Mouse (Mus musculus) hindbrain, embryonic 14.5 days (tissue): ENCODE measurements around the gene Ell3. TPM values are rescaled to one million over a fixed set of nuclear protein-coding genes. Genes with fewer than 3 reads are reported as not detected.
A peak's percentile ranks its signal among the peaks of the same experiment; 100 is the strongest.

ENCODE experiments used
- ATAC-seq: fragments of 200-750 bp; cut with Nextera tagmentation; 2 replicates; pipeline ENCODE4 v1.8.0; 2017; ENCODE audit warnings: moderate number of reproducible peaks, mild to moderate bottlenecking, moderate TSS enrichment, moderate library complexity; ENCODE audit not compliant: low FRiP score
- DNase-seq: peaks from one replicate; pipeline ENCODE4 v3.0.0-alpha.2; 2015; ENCODE audit warnings: low spot score
- H3K27ac ChIP-seq: fragments of 300-500 bp; sonication (generic); 2 replicates; pipeline ENCODE4 v1.5.1; 2014; ENCODE audit warnings: mild to moderate bottlenecking, moderate library complexity
- H3K27me3 ChIP-seq: fragments of 300-500 bp; sonication (generic); 2 replicates; pipeline ENCODE4 v1.6.1; 2014; ENCODE audit warnings: mild to moderate bottlenecking, low read length, mixed read lengths; ENCODE audit not compliant: control insufficient read depth, insufficient read depth
- H3K36me3 ChIP-seq: fragments of 300-500 bp; sonication (generic); replicated peaks from 2 replicates; pipeline ENCODE4 v1.6.1; 2014; ENCODE audit not compliant: control insufficient read depth, insufficient read depth
- H3K4me1 ChIP-seq: fragments of 300-500 bp; sonication (generic); replicated peaks from 2 replicates; pipeline ENCODE4 v1.6.1; 2014; ENCODE audit warnings: antibody characterized with exemption, low read length, mixed read lengths; ENCODE audit not compliant: control insufficient read depth, insufficient read depth
- H3K4me2 ChIP-seq: fragments of 300-500 bp; sonication (generic); replicated peaks from 2 replicates; pipeline ENCODE4 v1.6.1; 2014; ENCODE audit warnings: mild to moderate bottlenecking, moderate library complexity
- H3K4me3 ChIP-seq: fragments of 300-500 bp; sonication (generic); replicated peaks from 2 replicates; pipeline ENCODE4 v1.5.1; 2014; ENCODE audit warnings: mild to moderate bottlenecking, low read length
- H3K9ac ChIP-seq: fragments of 300-500 bp; sonication (generic); 2 replicates; pipeline ENCODE4 v1.6.1; 2014
- H3K9me3 ChIP-seq: fragments of 300-500 bp; sonication (generic); 2 replicates; pipeline ENCODE4 v1.6.1; 2016; ENCODE audit warnings: low read length; ENCODE audit not compliant: control insufficient read depth
- WGBS: fragments of 180-500 bp; shearing (Covaris S2); extraction: QIAGEN DNeasy Blood & Tissue Kit; methylation state at CpG from one replicate; pipeline ENCODE4 v1.1.7; 2014; 5-methylcytosine and 5-hydroxymethylcytosine counted together
- polyA plus RNA-seq: library from polyadenylated mRNA; unstranded; fragments of >200 nt; fragmentation: Nextera tagmentation; extraction: Ambion mirVana; gene quantifications from 2 replicates; pipeline ENCODE4 v1.2.1, GENCODE M21; 2014

The Ell3 gene
- polyA plus RNA-seq, 1 experiment from 2014 or later = 1.5 TPM

GRCm38 (mm10) chr2:121440834-121441605 lies 3.1 kb downstream of the Ell3 start:
- Histone ChIP-seq H3K4me1 (peaks cover 12% of the 10 kb centered on the region; the same call in 1 of the 2 replicates), H3K4me3 (no peak overlapping the region), H3K9me3 (no peaks in the 10 kb centered on the region), H3K27ac (no peak overlapping the region), H3K27me3 (peaks cover 26% of the 10 kb centered on the region), H3K4me2 (no peak overlapping the region), H3K9ac (no peak overlapping the region), H3K36me3 (peaks cover 42% of the 10 kb centered on the region)
- DNase-seq (no peak), ATAC-seq (no peak)
- WGBS = 67% methylated on average over 5 of the region's 5 CpGs

- no peaks in the 10 kb centered on the region for H3K9me3 ChIP-seq
- H3K4me2 ChIP-seq = no peak overlapping the region
- no peak for ATAC-seq
- H3K4me3 ChIP-seq = no peak overlapping the region
- no peak overlapping the region for H3K27ac ChIP-seq
- H3K36me3 ChIP-seq = peaks cover 54% of the 10 kb centered on the region
- no peak for DNase-seq
- H3K27me3 ChIP-seq = peaks cover 26% of the 10 kb centered on the region
- no peak overlapping the region for H3K9ac ChIP-seq
- H3K4me1 ChIP-seq = peaks cover 12% of the 10 kb centered on the region; the same call in 1 of the 2 replicates
- 76% methylated on average over 4 of the region's 4 CpGs for WGBS
Observed at GRCm38 (mm10) chr2:121439746-121440145, 4.3 kb downstream of the Ell3 start.

- WGBS = 94% methylated on average over 1 of the region's 1 CpGs
- Histone ChIP-seq H3K27me3 (no peaks in the 10 kb centered on the region), H3K4me2 (no peak overlapping the region), H3K36me3 (peaks cover 99% of the 10 kb centered on the region), H3K4me1 (no peaks in the 10 kb centered on the region), H3K27ac (no peak overlapping the region), H3K4me3 (no peak overlapping the region), H3K9ac (no peak overlapping the region), H3K9me3 (no peaks in the 10 kb centered on the region)
- ATAC-seq (no peak), DNase-seq (peak; percentile 51)
Observed at GRCm38 (mm10) chr2:121434854-121435253, 9.2 kb downstream of the Ell3 start.

GRCm38 (mm10) chr2:121425890-121426289 lies 18.2 kb downstream of the Ell3 start:
- Histone ChIP-seq H3K27me3 (no peaks in the 10 kb centered on the region), H3K36me3 (peaks cover 98% of the 10 kb centered on the region), H3K4me2 (no peak overlapping the region), H3K27ac (no peak overlapping the region), H3K4me1 (no peaks in the 10 kb centered on the region), H3K4me3 (no peak overlapping the region), H3K9me3 (no peaks in the 10 kb centered on the region), H3K9ac (no peak overlapping the region)
- ATAC-seq = no peak
- WGBS = 100% methylated on average over 2 of the region's 2 CpGs
- DNase-seq = no peak

- Histone ChIP-seq H3K27ac (no peak overlapping the region), H3K9ac (no peak overlapping the region), H3K4me3 (no peak overlapping the region), H3K9me3 (no peaks in the 10 kb centered on the region), H3K4me1 (no peaks in the 10 kb centered on the region), H3K36me3 (peaks cover 82% of the 10 kb centered on the region), H3K4me2 (no peak overlapping the region), H3K27me3 (no peaks in the 10 kb centered on the region)
- ATAC-seq (no peak), DNase-seq (no peak)
- 92% methylated on average over 2 of the region's 2 CpGs for whole genome bisulfite sequencing
Observed at GRCm38 (mm10) chr2:121423166-121423565, 20.9 kb downstream of the Ell3 start.

- Histone ChIP-seq H3K9me3 (no peaks in the 10 kb centered on the region), H3K27me3 (no peaks in the 10 kb centered on the region), H3K36me3 (peaks cover 51% of the 10 kb centered on the region), H3K4me1 (peaks cover 21% of the 10 kb centered on the region), H3K27ac (no peak overlapping the region), H3K4me2 (no peak overlapping the region), H3K4me3 (no peak overlapping the region), H3K9ac (no peak overlapping the region)
- DNase-seq = no peak
- 89% methylated on average over 3 of the region's 3 CpGs for WGBS
- ATAC-seq = no peak
Observed at GRCm38 (mm10) chr2:121418476-121418875, 25.6 kb downstream of the Ell3 start.

GRCm38 (mm10) chr2:121416356-121416755 lies 27.7 kb downstream of the Ell3 start:
- Histone ChIP-seq H3K4me3 (no peak overlapping the region), H3K27ac (no peak overlapping the region), H3K4me2 (peak overlapping the region; percentile 62; the same call in 1 of the 2 replicates), H3K4me1 (peaks cover 26% of the 10 kb centered on the region), H3K9ac (no peak overlapping the region), H3K9me3 (no peaks in the 10 kb centered on the region), H3K27me3 (no peaks in the 10 kb centered on the region), H3K36me3 (peaks cover 31% of the 10 kb centered on the region)
- WGBS = 92% methylated on average over 6 of the region's 6 CpGs
- DNase-seq (no peak), ATAC-seq (no peak)

- Histone ChIP-seq H3K4me2 (peak overlapping the region; percentile 62), H3K4me1 (peaks cover 26% of the 10 kb centered on the region), H3K36me3 (peaks cover 26% of the 10 kb centered on the region), H3K27me3 (no peaks in the 10 kb centered on the region), H3K9me3 (no peaks in the 10 kb centered on the region), H3K9ac (peak overlapping the region; percentile 99), H3K4me3 (peak overlapping the region; percentile 99), H3K27ac (no peak overlapping the region)
- ATAC-seq (no peak), DNase-seq (no peak)
- 90% methylated on average over 3 of the region's 3 CpGs for WGBS
Observed at GRCm38 (mm10) chr2:121415591-121415990, 28.5 kb downstream of the Ell3 start.

- 63% methylated on average over 3 of the region's 3 CpGs for WGBS
- Histone ChIP-seq H3K4me2 (peak overlapping the region; percentile 62), H3K27me3 (no peaks in the 10 kb centered on the region), H3K4me1 (peaks cover 26% of the 10 kb centered on the region), H3K9me3 (no peaks in the 10 kb centered on the region), H3K4me3 (peak overlapping the region; percentile 99), H3K9ac (peak overlapping the region; percentile 99), H3K36me3 (peaks cover 26% of the 10 kb centered on the region), H3K27ac (no peak overlapping the region)
- DNase-seq = no peak
- ATAC-seq = no peak
Observed at GRCm38 (mm10) chr2:121415103-121415502, 29.0 kb downstream of the Ell3 start.
